Mouse (Mus musculus) heart, embryonic 10.5 days (tissue): ENCODE measurements around the gene Abhd17b. TPM values are rescaled to one million over a fixed set of nuclear protein-coding genes. Genes with fewer than 3 reads are reported as not detected.

Source experiments
- DNase-seq: peaks from one replicate; pipeline ENCODE4 v3.0.0-alpha.2; 2017; ENCODE audit warnings: low spot score
- H3K27ac ChIP-seq: fragments of 300-500 bp; sonication (generic); 2 replicates; pipeline ENCODE4 v1.5.1; 2016; ENCODE audit warnings: mild to moderate bottlenecking
- H3K27me3 ChIP-seq: fragments of 300-500 bp; sonication (generic); 2 replicates; pipeline ENCODE4 v1.6.1; 2016; ENCODE audit warnings: mild to moderate bottlenecking; ENCODE audit not compliant: poor library complexity, insufficient read depth, severe bottlenecking
- H3K36me3 ChIP-seq: fragments of 300-500 bp; sonication (generic); 2 replicates; pipeline ENCODE4 v1.6.1; 2016; ENCODE audit warnings: mild to moderate bottlenecking, moderate library complexity
- H3K4me1 ChIP-seq: fragments of 300-500 bp; sonication (generic); 2 replicates; pipeline ENCODE4 v1.6.1; 2016; ENCODE audit warnings: mild to moderate bottlenecking
- H3K4me3 ChIP-seq: fragments of 300-500 bp; sonication (generic); 2 replicates; pipeline ENCODE4 v1.5.1; 2016; ENCODE audit warnings: mild to moderate bottlenecking, moderate library complexity
- H3K9me3 ChIP-seq: fragments of 300-500 bp; sonication (generic); 2 replicates; pipeline ENCODE4 v1.6.1; 2016; ENCODE audit warnings: mild to moderate bottlenecking, moderate library complexity
- WGBS: fragments of 180-500 bp; shearing (Covaris S2); methylation state at CpG from one replicate; pipeline ENCODE4 v1.1.7; 2016; 5-methylcytosine and 5-hydroxymethylcytosine counted together
- polyA plus RNA-seq: library from polyadenylated mRNA; unstranded; fragments of >200 nt; fragmentation: Nextera tagmentation; extraction: Ambion mirVana; gene quantifications from 2 replicates; pipeline ENCODE4 v1.2.1, GENCODE M21; 2016

Gene Abhd17b
- polyA plus RNA-seq, 1 experiment from 2014 or later = 20.7 TPM

GRCm38 (mm10) chr19:21663756-21664456 is 10.9 kb downstream of the Abhd17b start:
- Histone ChIP-seq H3K27me3 (no peaks in the 10 kb centered on the region), H3K9me3 (no peaks in the 10 kb centered on the region), H3K36me3 (no peaks in the 10 kb centered on the region), H3K4me3 (no peak overlapping the region), H3K27ac (no peak overlapping the region), H3K4me1 (no peaks in the 10 kb centered on the region)
- WGBS = 89% methylated on average over 4 of the region's 4 CpGs
- no peak for DNase-seq

- WGBS = 89% methylated on average over 4 of the region's 4 CpGs
- Histone ChIP-seq H3K36me3 (peaks cover 6% of the 10 kb centered on the region; the same call in 1 of the 2 replicates), H3K27ac (no peak overlapping the region), H3K9me3 (no peaks in the 10 kb centered on the region), H3K27me3 (no peaks in the 10 kb centered on the region), H3K4me1 (no peaks in the 10 kb centered on the region), H3K4me3 (no peak overlapping the region)
- no peak for DNase-seq
These were observed 16.7 kb downstream of the Abhd17b start for GRCm38 (mm10) chr19:21669650-21670049.

- 98% methylated on average over 17 of the region's 17 CpGs for WGBS
These were observed 21.5 kb downstream of the Abhd17b start for GRCm38 (mm10) chr19:21674354-21675096.

GRCm38 (mm10) chr19:21680091-21680490 is 27.1 kb downstream of the Abhd17b start:
- H3K36me3 ChIP-seq = peaks cover 33% of the 10 kb centered on the region
- no peak overlapping the region for H3K27ac ChIP-seq
- no peak for DNase-seq
- no peaks in the 10 kb centered on the region for H3K27me3 ChIP-seq
- H3K4me1 ChIP-seq = no peaks in the 10 kb centered on the region
- 89% methylated on average over 3 of the region's 3 CpGs for WGBS
- no peak overlapping the region for H3K4me3 ChIP-seq
- no peaks in the 10 kb centered on the region for H3K9me3 ChIP-seq

More at GRCm38 (mm10) chr19:21674354-21675096, 21.5 kb downstream of the Abhd17b start:
- Histone ChIP-seq H3K27ac (no peak overlapping the region), H3K9me3 (no peaks in the 10 kb centered on the region), H3K4me3 (no peak overlapping the region), H3K27me3 (no peaks in the 10 kb centered on the region), H3K36me3 (peaks cover 12% of the 10 kb centered on the region), H3K4me1 (no peaks in the 10 kb centered on the region)
- no peak for DNase-seq

- H3K9me3 ChIP-seq = no peaks in the 10 kb centered on the region
- peaks cover 33% of the 10 kb centered on the region for H3K36me3 ChIP-seq
- no peaks in the 10 kb centered on the region for H3K4me1 ChIP-seq
- WGBS = 93% methylated on average over 10 of the region's 10 CpGs
- no peak for DNase-seq
- H3K27ac ChIP-seq = no peak overlapping the region
- no peak overlapping the region for H3K4me3 ChIP-seq
- no peaks in the 10 kb centered on the region for H3K27me3 ChIP-seq
These were observed 28.0 kb downstream of the Abhd17b start for GRCm38 (mm10) chr19:21680986-21681385.

GRCm38 (mm10) chr19:21713260-21714031 is 60.5 kb downstream of the Abhd17b start:
- H3K36me3 ChIP-seq = no peaks in the 10 kb centered on the region
- no peaks in the 10 kb centered on the region for H3K27me3 ChIP-seq
- no peaks in the 10 kb centered on the region for H3K4me1 ChIP-seq
- no peak overlapping the region for H3K27ac ChIP-seq
- DNase-seq = no peak
- no peaks in the 10 kb centered on the region for H3K9me3 ChIP-seq
- WGBS = 74% methylated on average over 3 of the region's 3 CpGs
- no peak overlapping the region for H3K4me3 ChIP-seq

- Histone ChIP-seq H3K27ac (no peak overlapping the region), H3K27me3 (no peaks in the 10 kb centered on the region), H3K36me3 (no peaks in the 10 kb centered on the region), H3K4me3 (no peak overlapping the region), H3K4me1 (no peaks in the 10 kb centered on the region), H3K9me3 (no peaks in the 10 kb centered on the region)
- 79% methylated on average over 10 of the region's 10 CpGs for WGBS
- no peak for DNase-seq
These were observed 61.4 kb downstream of the Abhd17b start for GRCm38 (mm10) chr19:21714278-21714883.

GRCm38 (mm10) chr19:21715005-21715442 is 62.0 kb downstream of the Abhd17b start:
- no peaks in the 10 kb centered on the region for H3K27me3 ChIP-seq
- H3K4me3 ChIP-seq = no peak overlapping the region
- 79% methylated on average over 10 of the region's 10 CpGs for WGBS
- no peaks in the 10 kb centered on the region for H3K9me3 ChIP-seq
- no peak for DNase-seq
- no peaks in the 10 kb centered on the region for H3K4me1 ChIP-seq
- H3K36me3 ChIP-seq = no peaks in the 10 kb centered on the region
- H3K27ac ChIP-seq = no peak overlapping the region

GRCm38 (mm10) chr19:21715515-21715914 is 62.5 kb downstream of the Abhd17b start:
- no peak for DNase-seq
- H3K27ac ChIP-seq = no peak overlapping the region
- no peaks in the 10 kb centered on the region for H3K27me3 ChIP-seq
- WGBS = 89% methylated on average over 9 of the region's 9 CpGs
- H3K36me3 ChIP-seq = no peaks in the 10 kb centered on the region
- H3K4me3 ChIP-seq = no peak overlapping the region
- no peaks in the 10 kb centered on the region for H3K4me1 ChIP-seq
- H3K9me3 ChIP-seq = no peaks in the 10 kb centered on the region

GRCm38 (mm10) chr19:21716456-21716855 is 63.5 kb downstream of the Abhd17b start:
- Histone ChIP-seq H3K27me3 (no peaks in the 10 kb centered on the region), H3K4me1 (no peaks in the 10 kb centered on the region), H3K27ac (no peak overlapping the region), H3K9me3 (no peaks in the 10 kb centered on the region), H3K36me3 (no peaks in the 10 kb centered on the region), H3K4me3 (no peak overlapping the region)
- DNase-seq = no peak
- 77% methylated on average over 3 of the region's 3 CpGs for WGBS

- H3K27me3 ChIP-seq = no peaks in the 10 kb centered on the region
- H3K27ac ChIP-seq = no peak overlapping the region
- DNase-seq = no peak
- 81% methylated on average over 3 of the region's 3 CpGs for WGBS
- H3K9me3 ChIP-seq = peaks cover 3% of the 10 kb centered on the region; the same call in 1 of the 2 replicates
- no peaks in the 10 kb centered on the region for H3K36me3 ChIP-seq
- no peak overlapping the region for H3K4me3 ChIP-seq
- no peaks in the 10 kb centered on the region for H3K4me1 ChIP-seq
These were observed 66.2 kb downstream of the Abhd17b start for GRCm38 (mm10) chr19:21719206-21719605.

GRCm38 (mm10) chr19:21720950-21721349 is 68.0 kb downstream of the Abhd17b start:
- H3K36me3 ChIP-seq = no peaks in the 10 kb centered on the region
- no peak for DNase-seq
- H3K4me3 ChIP-seq = no peak overlapping the region
- no peak overlapping the region for H3K27ac ChIP-seq
- 86% methylated on average over 5 of the region's 5 CpGs for WGBS
- no peaks in the 10 kb centered on the region for H3K27me3 ChIP-seq
- peaks cover 3% of the 10 kb centered on the region; the same call in 1 of the 2 replicates for H3K9me3 ChIP-seq
- no peaks in the 10 kb centered on the region for H3K4me1 ChIP-seq
